In the genomic region with DNA sequence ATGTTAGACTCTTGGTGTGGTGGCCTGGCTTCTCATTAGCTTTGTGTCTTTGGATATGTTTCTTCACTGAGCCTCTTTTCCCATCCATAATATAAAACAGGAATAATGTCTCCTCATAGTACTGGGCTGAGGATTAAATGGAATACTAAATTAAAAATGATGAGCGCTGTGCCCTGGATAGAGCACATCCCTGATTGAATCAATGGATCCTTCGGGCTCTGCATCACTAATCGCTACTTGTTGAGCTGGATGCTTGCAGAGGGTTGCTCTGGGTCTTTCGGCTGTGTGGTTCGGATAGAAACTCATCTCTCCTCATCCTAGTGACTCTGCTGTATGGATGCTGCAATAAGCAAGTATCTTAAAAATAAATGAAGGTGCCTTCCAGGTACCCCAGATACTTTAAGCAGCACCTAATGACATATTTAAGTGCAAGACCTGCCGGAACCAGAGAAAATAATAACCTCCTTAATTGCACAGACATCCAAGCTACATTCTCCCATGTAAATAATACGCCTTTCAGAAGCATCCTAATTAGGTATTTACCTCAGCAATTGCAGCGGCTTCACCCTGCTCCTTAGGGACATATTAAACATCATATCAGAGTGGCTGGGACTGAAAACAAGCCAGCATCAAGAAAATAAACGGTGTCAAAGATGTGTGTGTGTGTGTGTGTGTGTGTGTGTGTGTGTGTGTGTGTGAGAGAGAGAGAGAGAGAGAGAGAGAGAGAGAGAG, we compare ENCODE assay signal across 16 mouse cellular contexts. TPM values are rescaled to one million over a fixed set of nuclear protein-coding genes. Genes with fewer than 3 reads are reported as not detected.
"Had no signal": no experiment of that assay in that cellular context is flagged by ENCODE, and none has a peak within 500 bp of the region (broad histone marks: within the 10 kb centered on the region; RNA-seq: fewer than 3 reads in every experiment).

No protein-coding gene starts in this region.

- H3K9me3 ChIP-seq: limb, embryonic 15.5 days; liver, embryonic 12.5 days; midbrain, embryonic 12.5 days; stomach, embryonic 15.5 days had no signal

- H3K27ac ChIP-seq: left cerebral cortex, adult 2 months; limb, embryonic 15.5 days; liver, embryonic 12.5 days; midbrain, embryonic 12.5 days; stomach, embryonic 15.5 days had no signal

- DNase-seq: kidney, adult 8-10 months; kidney, postnatal 25 days; lung, embryonic 14.5 days; lung, postnatal 10 days; lung, postnatal 4 days; right cerebral cortex, postnatal 14 days; thymus, postnatal 4 days had no signal

- ATAC-seq: intestine, postnatal 0 days; liver, embryonic 12.5 days had no signal

- H3K36me3 ChIP-seq: limb, embryonic 15.5 days; liver, embryonic 12.5 days; midbrain, embryonic 12.5 days; stomach, embryonic 15.5 days had no signal

- H3K9ac ChIP-seq: limb, embryonic 15.5 days; liver, embryonic 12.5 days; lung, embryonic 14.5 days; midbrain, embryonic 12.5 days; stomach, embryonic 15.5 days had no signal

- H3K4me3 ChIP-seq: left cerebral cortex, adult 2 months; limb, embryonic 15.5 days; liver, embryonic 12.5 days; midbrain, embryonic 12.5 days; stomach, embryonic 15.5 days had no signal

- H3K4me1 ChIP-seq: liver, embryonic 12.5 days; midbrain, embryonic 12.5 days; stomach, embryonic 15.5 days had no signal

- H3K27me3 ChIP-seq: limb, embryonic 15.5 days; midbrain, embryonic 12.5 days; stomach, embryonic 15.5 days had no signal

- H3K4me2 ChIP-seq: limb, embryonic 15.5 days; liver, embryonic 12.5 days; lung, embryonic 14.5 days; midbrain, embryonic 12.5 days; stomach, embryonic 15.5 days had no signal

RNA-seq across cellular contexts. Expression of gene Slc24a4, which starts 56.5 kb away (rescaled TPM):
- total RNA-seq: megakaryocyte, adult 5-6 weeks had no signal
- polyA plus RNA-seq: limb, embryonic 11.5 days; liver, embryonic 12.5 days; spleen, adult 2 months had no signal
